Mouse (Mus musculus) MEL (cell line): Measurements from ENCODE around the gene Srgap1. TPM values are rescaled to one million over a fixed set of nuclear protein-coding genes. Genes with fewer than 3 reads are reported as not detected.

Source experiments
- DNase-seq: peaks from one replicate; pipeline ENCODE4 v3.0.0; 2011; ENCODE audit warnings: low read depth, low spot score
- H3K27ac ChIP-seq: 2 replicates; pipeline ENCODE4 v1.5.1; 2012; ENCODE audit warnings: low read depth, mild to moderate bottlenecking, control low read depth, low read length, moderate library complexity; ENCODE audit not compliant: control insufficient read depth
- H3K27me3 ChIP-seq, 2 experiments: fragments of 150-350 bp in 1 of 2; sonication (generic) in 1 of 2; 2 replicates each; pipeline ENCODE4 v1.6.1; 2012; ENCODE audit warnings: low read length in 2 of 2, mild to moderate bottlenecking in 2 of 2, improper control_type of control experiment in 1 of 2, moderate library complexity in 1 of 2; ENCODE audit not compliant: insufficient read depth in 2 of 2, control insufficient read depth in 1 of 2
- H3K36me3 ChIP-seq, 2 experiments: 2 replicates each; pipeline ENCODE4 v1.6.1; 2012 to 2014; ENCODE audit warnings: low read length in 2 of 2, improper control_type of control experiment in 1 of 2, inconsistent platforms in 1 of 2, mild to moderate bottlenecking in 1 of 2; ENCODE audit not compliant: insufficient read depth in 2 of 2, control insufficient read depth in 1 of 2
- H3K4me1 ChIP-seq, 2 experiments: fragments of 150-350 bp in 1 of 2; sonication (generic) in 1 of 2; 2 replicates each; pipeline ENCODE4 v1.6.1; 2012; ENCODE audit warnings: low read length in 2 of 2, improper control_type of control experiment in 1 of 2, mild to moderate bottlenecking in 1 of 2; ENCODE audit not compliant: insufficient read depth in 2 of 2, control insufficient read depth in 1 of 2
- H3K4me3 ChIP-seq, 2 experiments: fragments of 150-350 bp in 1 of 2; sonication (generic) in 1 of 2; 2 replicates each; pipeline ENCODE4 v1.5.1; 2012; ENCODE audit warnings: low read depth in 2 of 2, low read length in 2 of 2, mild to moderate bottlenecking in 2 of 2, moderate library complexity in 2 of 2, control low read depth in 1 of 2, improper control_type of control experiment in 1 of 2; ENCODE audit not compliant: control insufficient read depth in 1 of 2, insufficient read depth in 1 of 2
- H3K79me2 ChIP-seq: 2 replicates; pipeline ENCODE4 v1.6.1; 2012; ENCODE audit warnings: mild to moderate bottlenecking, low read length, moderate library complexity; ENCODE audit not compliant: control insufficient read depth, poor library complexity, insufficient read depth
- H3K9ac ChIP-seq: 2 replicates; pipeline ENCODE4 v1.6.1; 2012; ENCODE audit warnings: low read depth, mild to moderate bottlenecking, control low read depth, low read length, moderate library complexity; ENCODE audit not compliant: control insufficient read depth, poor library complexity, severe bottlenecking
- H3K9me3 ChIP-seq: fragments of 150-350 bp; sonication (generic); replicated peaks from 2 replicates; pipeline ENCODE4 v1.6.1; 2012; ENCODE audit warnings: mild to moderate bottlenecking, low read length, improper control_type of control experiment, moderate library complexity; ENCODE audit not compliant: insufficient read depth
- BHLHE40 ChIP-seq: IDR thresholded peaks from 2 replicates; pipeline ENCODE4 v1.6.1; 2012; ENCODE audit warnings: low read depth, mild to moderate bottlenecking, inconsistent platforms, low read length, improper control_type of control experiment, borderline replicate concordance
- CHD1 ChIP-seq: IDR thresholded peaks from 2 replicates; pipeline ENCODE4 v1.6.1; 2012; ENCODE audit warnings: low read depth, mild to moderate bottlenecking, inconsistent platforms, low read length, improper control_type of control experiment
- CTCF ChIP-seq, 3 experiments: IDR thresholded peaks in 2 of 3; conservative IDR thresholded peaks in 1 of 3; 2 replicates each; pipeline ENCODE4 v1.5.1; 2011 to 2012; ENCODE audit warnings: low read length in 3 of 3, low read depth in 2 of 3, mild to moderate bottlenecking in 2 of 3, improper control_type of control experiment in 1 of 3, inconsistent platforms in 1 of 3, mixed read lengths in 1 of 3, moderate library complexity in 1 of 3; ENCODE audit not compliant: control insufficient read depth in 1 of 3, insufficient read depth in 1 of 3, poor library complexity in 1 of 3, severe bottlenecking in 1 of 3
- E2F4 ChIP-seq: IDR thresholded peaks from 2 replicates; pipeline ENCODE4 v1.6.1; 2011; ENCODE audit warnings: low read depth, low read length, improper control_type of control experiment, borderline replicate concordance
- ETS1 ChIP-seq: IDR thresholded peaks from 2 replicates; pipeline ENCODE4 v1.6.1; 2012; ENCODE audit warnings: low read depth, mild to moderate bottlenecking, inconsistent platforms, low read length, improper control_type of control experiment, moderate library complexity
- GATA1 ChIP-seq: IDR thresholded peaks from 2 replicates; pipeline ENCODE4 v1.6.1; 2011; ENCODE audit warnings: low read depth, low read length, improper control_type of control experiment
- HCFC1 ChIP-seq: IDR thresholded peaks from 2 replicates; pipeline ENCODE4 v1.6.1; 2012; ENCODE audit warnings: low read depth, mild to moderate bottlenecking, inconsistent platforms, low read length, improper control_type of control experiment, moderate library complexity
- KAT2A ChIP-seq: conservative IDR thresholded peaks from 2 replicates; pipeline ENCODE4 v1.6.1; 2012; ENCODE audit warnings: low read depth, low read length, improper control_type of control experiment, inconsistent platforms
- MAX ChIP-seq: IDR thresholded peaks from 2 replicates; pipeline ENCODE4 v1.6.1; 2011; ENCODE audit warnings: low read length, improper control_type of control experiment
- MEF2A ChIP-seq: IDR thresholded peaks from 2 replicates; pipeline ENCODE4 v1.6.1; 2014; ENCODE audit warnings: low read depth, mild to moderate bottlenecking, inconsistent platforms, low read length, improper control_type of control experiment; ENCODE audit not compliant: poor library complexity, insufficient replicate concordance, severe bottlenecking; ENCODE audit errors: extremely low read depth
- MYC ChIP-seq: IDR thresholded peaks from 2 replicates; pipeline ENCODE4 v1.6.1; 2011; ENCODE audit warnings: low read depth, mild to moderate bottlenecking, low read length, improper control_type of control experiment, moderate library complexity
- RCOR1 ChIP-seq: IDR thresholded peaks from 2 replicates; pipeline ENCODE4 v1.6.1; 2012; ENCODE audit warnings: low read depth, mild to moderate bottlenecking, inconsistent platforms, low read length, improper control_type of control experiment
- SIN3A ChIP-seq: IDR thresholded peaks from 2 replicates; pipeline ENCODE4 v1.6.1; 2012; ENCODE audit warnings: low read length, improper control_type of control experiment, inconsistent platforms
- USF1 ChIP-seq: IDR thresholded peaks from 2 replicates; pipeline ENCODE4 v1.6.1; 2014; ENCODE audit warnings: low read depth, mild to moderate bottlenecking, inconsistent platforms, low read length, improper control_type of control experiment, moderate library complexity
- USF2 ChIP-seq, 2 experiments: IDR thresholded peaks; 2 replicates each; pipeline ENCODE4 v1.6.1; 2011 to 2012; ENCODE audit warnings: improper control_type of control experiment in 2 of 2, low read length in 2 of 2, borderline replicate concordance in 1 of 2, inconsistent platforms in 1 of 2, low read depth in 1 of 2, mild to moderate bottlenecking in 1 of 2; ENCODE audit not compliant: insufficient read depth in 1 of 2
- ZKSCAN1 ChIP-seq: IDR thresholded peaks from 2 replicates; pipeline ENCODE4 v1.6.1; 2012; ENCODE audit warnings: low read depth, mild to moderate bottlenecking, inconsistent platforms, low read length, improper control_type of control experiment, moderate library complexity
- ZNF384 ChIP-seq: IDR thresholded peaks from 2 replicates; pipeline ENCODE4 v1.6.1; 2012; ENCODE audit warnings: low read depth, mild to moderate bottlenecking, inconsistent platforms, low read length, improper control_type of control experiment
- polyA plus RNA-seq, 2 experiments: library from polyadenylated mRNA; stranded (reverse) in 1 of 2; unstranded in 1 of 2; fragments of >175 nt in 1 of 2; fragments of >200 nt in 1 of 2; gene quantifications; 2 replicates each; pipeline versions ENCODE4 v1.2.1 to v1.2.4; 2012; ENCODE audit warnings: low replicate concordance in 2 of 2, low read depth in 1 of 2; ENCODE audit not compliant: insufficient read length in 2 of 2, insufficient read depth in 1 of 2, missing spikeins in 1 of 2
- total RNA-seq: library from RNA; depleted of rRNA; stranded (reverse); fragments of 300-350 nt; gene quantifications from 2 replicates; pipeline ENCODE4 v1.2.3, GENCODE M21; 2012

The Srgap1 gene
- total and polyA plus RNA-seq, 3 experiments, result not detected

GRCm38 (mm10) chr10:122039566-122039965, 7.5 kb downstream of the Srgap1 start (continued):
- TF ChIP-seq E2F4, result no peak

- Histone ChIP-seq H3K27me3 (no peaks in the 10 kb centered on the region), H3K27ac (peak overlapping the region; percentile 41; the same call in 1 of the 2 replicates), H3K4me1 (peaks cover 0 to 1% of the 10 kb centered on the region in 2 experiments; a peak in 1 of 4 replicates), H3K9me3 (no peaks in the 10 kb centered on the region), H3K79me2 (no peaks in the 10 kb centered on the region), H3K9ac (peak overlapping the region; percentile 44), H3K36me3 (peaks cover 0 to 5% of the 10 kb centered on the region in 2 experiments; a peak in 2 of 4 replicates), H3K4me3 (peak overlapping the region; percentile 32 to 45; a peak in 3 of 4 replicates)
- DNase-seq, result peak; percentile 82
- TF ChIP-seq KAT2A (peak; percentile 72; the same call in 1 of the 2 replicates), USF2 (IDR thresholded peaks at IDR 0.05; ENCODE audit: borderline replicate concordance in 1 of 2, insufficient read depth in 1 of 2, low read depth in 1 of 2, low read length in 2 of 2) (peak; percentile 75 to 90), ETS1 (no peak), SIN3A (peak; percentile 78), MAX (peak; percentile 78), HCFC1 (peak; percentile 97), USF1 (peak; percentile 98), MEF2A (no peak), MYC (no peak), CHD1 (no peak)
Observed at GRCm38 (mm10) chr10:122038554-122038953, 8.6 kb downstream of the Srgap1 start.

- Histone ChIP-seq H3K79me2 (no peaks in the 10 kb centered on the region), H3K4me1 (no peaks in the 10 kb centered on the region), H3K27me3 (no peaks in the 10 kb centered on the region)
- TF ChIP-seq ZNF384, result no peak
- no peak for TF ChIP-seq CTCF (IDR thresholded peaks at IDR 0.05 in 2 of 3, conservative IDR thresholded peaks at IDR 0.05 in 1 of 3; ENCODE audit: control insufficient read depth in 1 of 3, insufficient read depth in 1 of 3, low read depth in 2 of 3, low read length in 3 of 3, poor library complexity in 1 of 3, severe bottlenecking in 1 of 3)
- TF ChIP-seq MAX, result no peak
- no peak for TF ChIP-seq ETS1
- TF ChIP-seq ZKSCAN1, result no peak
- no peak for TF ChIP-seq BHLHE40
- no peak for TF ChIP-seq USF2 (IDR thresholded peaks at IDR 0.05; ENCODE audit: borderline replicate concordance in 1 of 2, insufficient read depth in 1 of 2, low read depth in 1 of 2, low read length in 2 of 2)
- no peak for TF ChIP-seq RCOR1
- TF ChIP-seq GATA1, result no peak
- TF ChIP-seq, all 39 proteins: peak for 0
- Histone ChIP-seq H3K36me3 (no peaks in the 10 kb centered on the region), H3K9me3 (no peaks in the 10 kb centered on the region), H3K4me3 (no peak overlapping the region), H3K9ac (no peak overlapping the region), H3K27ac (no peak overlapping the region)
- DNase-seq, result no peak
Observed at GRCm38 (mm10) chr10:122033271-122033670, 13.8 kb downstream of the Srgap1 start.
